Mouse (Mus musculus) layer of hippocampus, postnatal 14 days (tissue): ENCODE measurements around the gene Aox4. TPM values are rescaled to one million over a fixed set of nuclear protein-coding genes. Genes with fewer than 3 reads are reported as not detected.

Source experiments
- DNase-seq, 2 experiments: peaks; one replicate each; pipeline ENCODE4 v3.0.0; 2021 to 2022; ENCODE audit warnings: low spot score in 2 of 2, mixed read lengths in 1 of 2
- long read RNA-seq, 2 experiments: library from polyadenylated mRNA; stranded (forward); transcript quantifications; one replicate each; pipeline ENCODE4 v2.0.0; 2021
- total RNA-seq, 2 experiments: library from RNA; stranded (reverse); gene quantifications; 2 replicates each; pipeline ENCODE4 v1.2.3; 2021

Gene Aox4
- 1 to 10 TPM; 3.5 to 3.8 TPM for total RNA-seq
- long read RNA-seq, experiment 1, full-length matches to known transcripts, result 3 of 3 reads
- long read RNA-seq, experiment 1, partial matches to known transcripts, result 0 of 3 reads
- long read RNA-seq, experiment 1, other reads (novel, unspliced or antisense), result 0 of 3 reads
- long read RNA-seq, experiment 2, full-length matches to known transcripts, result 1 of 1 reads
- long read RNA-seq, experiment 2, partial matches to known transcripts, result 0 of 1 reads
- long read RNA-seq, experiment 2, other reads (novel, unspliced or antisense), result 0 of 1 reads

GRCm38 (mm10) chr1:58210203-58210602, at the start of gene Aox4:
TSS of gene Aox4 (plus strand) at chr1:58210397.
- DNase-seq, result peak; percentile 38 to 49

- no peak for DNase-seq
These were observed 40.3 kb upstream of the Aox4 start for GRCm38 (mm10) chr1:58169893-58170292.

- no peak for DNase-seq
These were observed 21.6 kb upstream of the Aox4 start for GRCm38 (mm10) chr1:58188514-58189175.

GRCm38 (mm10) chr1:58194317-58194716, 15.9 kb upstream of the Aox4 start:
- DNase-seq, result no peak

GRCm38 (mm10) chr1:58194988-58195387, 15.2 kb upstream of the Aox4 start:
- DNase-seq, result no peak

GRCm38 (mm10) chr1:58195541-58195940, 14.7 kb upstream of the Aox4 start:
- DNase-seq, result no peak

GRCm38 (mm10) chr1:58197023-58197422, 13.2 kb upstream of the Aox4 start:
- DNase-seq, result no peak

GRCm38 (mm10) chr1:58198386-58198785, 11.8 kb upstream of the Aox4 start:
- no peak for DNase-seq

GRCm38 (mm10) chr1:58212805-58213204, 2.6 kb downstream of the Aox4 start:
- no peak for DNase-seq

GRCm38 (mm10) chr1:58213838-58214237, 3.6 kb downstream of the Aox4 start:
- no peak for DNase-seq

- DNase-seq, result no peak
These were observed 5.2 kb downstream of the Aox4 start for GRCm38 (mm10) chr1:58215353-58215752.

GRCm38 (mm10) chr1:58215956-58216532, 5.8 kb downstream of the Aox4 start:
- peak in 1 of 2 experiments; percentile 12 for DNase-seq

- DNase-seq, result peak; percentile 13 to 70
These were observed 10.9 kb downstream of the Aox4 start for GRCm38 (mm10) chr1:58221070-58221469.

- peak in 1 of 2 experiments; percentile 37 for DNase-seq
These were observed 11.7 kb downstream of the Aox4 start for GRCm38 (mm10) chr1:58221879-58222278.

GRCm38 (mm10) chr1:58228086-58228485, 17.9 kb downstream of the Aox4 start:
- no peak for DNase-seq

GRCm38 (mm10) chr1:58228916-58229315, 18.7 kb downstream of the Aox4 start:
- DNase-seq, result no peak

- DNase-seq, result no peak
These were observed 19.6 kb downstream of the Aox4 start for GRCm38 (mm10) chr1:58229774-58230173.

GRCm38 (mm10) chr1:58230542-58230941, 20.3 kb downstream of the Aox4 start:
- no peak for DNase-seq

GRCm38 (mm10) chr1:58235405-58235804, 25.2 kb downstream of the Aox4 start:
- DNase-seq, result no peak

- no peak for DNase-seq
These were observed 27.5 kb downstream of the Aox4 start for GRCm38 (mm10) chr1:58237527-58238299.

GRCm38 (mm10) chr1:58238440-58238839, 28.2 kb downstream of the Aox4 start:
- DNase-seq, result no peak

GRCm38 (mm10) chr1:58238961-58239360, 28.8 kb downstream of the Aox4 start:
- no peak for DNase-seq
